Mouse (Mus musculus) midbrain, embryonic 15.5 days (tissue): ENCODE measurements around the gene Ankrd16. TPM values are rescaled to one million over a fixed set of nuclear protein-coding genes. Genes with fewer than 3 reads are reported as not detected.
A peak's percentile ranks its signal among the peaks of the same experiment; 100 is the strongest.

ENCODE experiments used
- ATAC-seq: fragments of 200-750 bp; cut with Nextera tagmentation; replicated peaks from 2 replicates; pipeline ENCODE4 v1.8.0; 2017; ENCODE audit warnings: moderate TSS enrichment
- H3K27ac ChIP-seq: fragments of 300-500 bp; sonication (generic); 2 replicates; pipeline ENCODE4 v1.5.1; 2015; ENCODE audit warnings: mild to moderate bottlenecking, inconsistent platforms
- H3K27me3 ChIP-seq: fragments of 300-500 bp; sonication (generic); replicated peaks from 2 replicates; pipeline ENCODE4 v1.6.1; 2015; ENCODE audit warnings: inconsistent platforms
- H3K36me3 ChIP-seq: fragments of 300-500 bp; sonication (generic); replicated peaks from 2 replicates; pipeline ENCODE4 v1.6.1; 2015; ENCODE audit warnings: inconsistent platforms
- H3K4me1 ChIP-seq: fragments of 300-500 bp; sonication (generic); 2 replicates; pipeline ENCODE4 v1.6.1; 2015; ENCODE audit warnings: inconsistent platforms
- H3K4me2 ChIP-seq: fragments of 300-500 bp; sonication (generic); 2 replicates; pipeline ENCODE4 v1.6.1; 2015; ENCODE audit warnings: inconsistent platforms, mild to moderate bottlenecking, moderate library complexity
- H3K4me3 ChIP-seq: fragments of 300-500 bp; sonication (generic); 2 replicates; pipeline ENCODE4 v1.5.1; 2015; ENCODE audit warnings: mild to moderate bottlenecking, inconsistent platforms
- H3K9ac ChIP-seq: fragments of 300-500 bp; sonication (generic); 2 replicates; pipeline ENCODE4 v1.6.1; 2015; ENCODE audit warnings: mild to moderate bottlenecking, inconsistent platforms
- H3K9me3 ChIP-seq: fragments of 300-500 bp; sonication (generic); 2 replicates; pipeline ENCODE4 v1.6.1; 2016; ENCODE audit warnings: inconsistent platforms
- WGBS: fragments of 180-500 bp; shearing (Covaris S2); methylation state at CpG from one replicate; pipeline ENCODE4 v1.1.7; 2015; ENCODE audit warnings: mixed read lengths; 5-methylcytosine and 5-hydroxymethylcytosine counted together
- polyA plus RNA-seq: library from polyadenylated mRNA; unstranded; fragments of >200 nt; fragmentation: Nextera tagmentation; extraction: Ambion mirVana; gene quantifications from 2 replicates; pipeline ENCODE4 v1.2.1, GENCODE M21; 2015

Gene Ankrd16
- polyA plus RNA-seq, 1 experiment from 2014 or later: 55.4 TPM

GRCm38 (mm10) chr2:11774426-11774825, 3.2 kb upstream of the Ankrd16 start:
- Histone ChIP-seq H3K4me2 (no peak overlapping the region), H3K27me3 (no peaks in the 10 kb centered on the region), H3K4me3 (no peak overlapping the region), H3K4me1 (peaks cover 36% of the 10 kb centered on the region), H3K9ac (no peak overlapping the region), H3K36me3 (peaks cover 5% of the 10 kb centered on the region), H3K9me3 (no peaks in the 10 kb centered on the region), H3K27ac (no peak overlapping the region)
- ATAC-seq: no peak
- WGBS: 93% methylated on average over 10 of the region's 10 CpGs

DNA sequence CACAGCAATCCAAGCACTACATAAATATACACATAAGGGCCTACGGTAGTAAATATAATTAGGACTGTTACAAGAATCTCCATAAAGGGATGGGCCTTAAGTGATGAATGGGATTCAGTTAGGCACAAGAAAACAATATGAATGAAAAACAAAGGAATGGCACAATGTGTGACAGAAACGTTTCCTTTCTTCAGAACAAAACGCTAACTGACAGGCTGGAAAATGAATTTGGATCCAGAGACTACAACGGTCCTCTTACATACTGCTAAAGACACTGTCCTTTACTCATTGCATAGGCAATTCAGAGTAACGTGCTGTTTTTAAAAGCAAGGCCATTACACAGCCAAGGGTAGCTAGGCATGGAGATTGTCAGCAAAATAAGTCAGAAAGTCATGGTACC, 2.6 kb upstream of the Ankrd16 start:
- no peak overlapping the region for H3K4me2 ChIP-seq
- H3K36me3 ChIP-seq: no peaks in the 10 kb centered on the region
- H3K27me3 ChIP-seq: no peaks in the 10 kb centered on the region
- WGBS: 61% methylated on average over 5 of the region's 5 CpGs
- H3K4me3 ChIP-seq: no peak overlapping the region
- H3K9ac ChIP-seq: no peak overlapping the region
- H3K27ac ChIP-seq: no peak overlapping the region
- ATAC-seq: no peak
- H3K4me1 ChIP-seq: peaks cover 43% of the 10 kb centered on the region
- H3K9me3 ChIP-seq: no peaks in the 10 kb centered on the region

DNA sequence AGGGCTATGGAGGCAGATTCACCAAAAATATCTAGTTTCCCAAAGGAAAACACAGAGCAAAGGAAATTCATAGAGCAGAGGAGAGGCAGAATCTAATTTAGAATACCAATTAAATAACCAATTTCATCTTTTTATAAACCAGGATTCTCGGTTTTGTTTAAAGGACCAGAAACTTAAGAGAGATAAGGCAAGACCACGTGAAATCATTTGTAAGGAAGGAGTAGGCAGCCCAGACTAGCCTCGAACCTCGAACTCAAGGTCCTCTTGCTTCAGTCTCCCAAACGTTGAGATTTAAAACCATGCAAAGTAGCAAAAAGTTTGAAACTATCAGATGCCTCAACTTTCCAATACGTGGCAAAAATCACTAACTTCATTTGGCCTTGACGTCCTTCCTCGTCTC, 1.3 kb upstream of the Ankrd16 start:
- 55% methylated on average over 8 of the region's 8 CpGs for WGBS
- no peak for ATAC-seq
- H3K27ac ChIP-seq: peak overlapping the region; percentile 91
- H3K4me3 ChIP-seq: peak overlapping the region; percentile 92
- H3K36me3 ChIP-seq: peaks cover 8% of the 10 kb centered on the region
- H3K4me2 ChIP-seq: peak overlapping the region; percentile 73
- peak overlapping the region; percentile 81 for H3K9ac ChIP-seq
- no peaks in the 10 kb centered on the region for H3K27me3 ChIP-seq
- peaks cover 51% of the 10 kb centered on the region for H3K4me1 ChIP-seq
- no peaks in the 10 kb centered on the region for H3K9me3 ChIP-seq

GRCm38 (mm10) chr2:11778087-11778823, 579 bp downstream of the Ankrd16 start:
- Histone ChIP-seq H3K36me3 (peaks cover 25% of the 10 kb centered on the region), H3K27me3 (no peaks in the 10 kb centered on the region), H3K9ac (peak overlapping the region; percentile 80), H3K4me1 (peaks cover 51% of the 10 kb centered on the region), H3K27ac (peak overlapping the region; percentile 96), H3K4me2 (peak overlapping the region; percentile 87), H3K9me3 (no peaks in the 10 kb centered on the region), H3K4me3 (peak overlapping the region; percentile 92)
- ATAC-seq: peak; percentile 93
- WGBS: under 1% methylated on average over 43 of the region's 43 CpGs

DNA sequence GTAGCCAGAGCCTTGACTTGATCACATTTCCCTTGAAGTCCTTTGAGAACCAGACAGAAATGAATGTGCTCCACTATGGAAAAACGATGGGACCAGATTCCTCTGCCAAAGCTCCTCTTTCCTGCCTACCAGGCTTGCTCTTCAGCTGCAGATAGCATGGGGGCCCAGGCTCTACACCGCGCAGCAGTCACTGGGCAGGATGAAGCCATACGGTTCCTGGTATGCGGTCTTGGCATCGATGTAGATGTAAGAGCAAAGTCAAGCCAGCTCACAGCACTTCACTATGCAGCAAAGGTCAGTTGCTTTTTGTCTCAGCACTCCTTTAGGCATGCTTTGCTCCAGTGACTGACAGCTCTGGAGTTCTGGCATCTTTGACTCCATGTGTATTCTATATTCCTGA, 6.5 kb downstream of the Ankrd16 start:
- Histone ChIP-seq H3K4me3 (no peak overlapping the region), H3K9ac (no peak overlapping the region), H3K36me3 (peaks cover 66% of the 10 kb centered on the region), H3K9me3 (no peaks in the 10 kb centered on the region), H3K4me1 (peaks cover 17% of the 10 kb centered on the region), H3K27ac (no peak overlapping the region), H3K4me2 (no peak overlapping the region), H3K27me3 (no peaks in the 10 kb centered on the region)
- ATAC-seq: no peak
- 97% methylated on average over 6 of the region's 6 CpGs for WGBS

DNA sequence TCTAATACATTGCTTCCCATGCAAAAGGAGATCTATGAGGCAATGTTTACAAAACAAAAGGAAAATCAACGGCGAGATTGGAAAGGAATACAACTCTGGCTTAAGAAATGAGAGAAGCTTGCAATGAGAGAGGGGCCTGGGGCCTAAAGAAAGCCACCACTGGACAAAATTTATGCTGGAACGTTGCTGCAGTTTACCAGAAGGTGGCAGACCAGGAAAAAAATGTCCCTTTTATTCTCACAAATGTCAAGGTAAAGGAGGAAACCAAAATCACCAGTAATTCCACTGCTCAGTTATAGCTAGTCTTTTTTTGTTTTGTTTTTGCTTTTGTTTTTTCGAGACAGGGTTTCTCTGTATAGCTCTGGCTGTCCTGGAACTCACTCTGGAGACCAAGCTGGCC, 17.0 kb downstream of the Ankrd16 start:
- H3K4me3 ChIP-seq: no peak overlapping the region
- no peak overlapping the region for H3K27ac ChIP-seq
- peaks cover 30% of the 10 kb centered on the region for H3K36me3 ChIP-seq
- no peaks in the 10 kb centered on the region for H3K27me3 ChIP-seq
- no peaks in the 10 kb centered on the region for H3K9me3 ChIP-seq
- no peak overlapping the region for H3K9ac ChIP-seq
- no peak overlapping the region for H3K4me2 ChIP-seq
- no peak for ATAC-seq
- no peaks in the 10 kb centered on the region for H3K4me1 ChIP-seq
- WGBS: 76% methylated on average over 4 of the region's 4 CpGs

GRCm38 (mm10) chr2:11797930-11798364, 20.3 kb downstream of the Ankrd16 start:
- no peak overlapping the region for H3K4me3 ChIP-seq
- H3K4me1 ChIP-seq: no peaks in the 10 kb centered on the region
- H3K9me3 ChIP-seq: no peaks in the 10 kb centered on the region
- no peak for ATAC-seq
- no peaks in the 10 kb centered on the region for H3K27me3 ChIP-seq
- WGBS: 83% methylated on average over 5 of the region's 5 CpGs
- H3K4me2 ChIP-seq: no peak overlapping the region
- no peak overlapping the region for H3K27ac ChIP-seq
- no peak overlapping the region for H3K9ac ChIP-seq
- H3K36me3 ChIP-seq: 0 out of 2 replicates have a peak, but pooled peaks cover 7% of the 10 kb centered on the region

GRCm38 (mm10) chr2:11801299-11801930, 23.7 kb downstream of the Ankrd16 start:
- no peaks in the 10 kb centered on the region for H3K9me3 ChIP-seq
- no peak overlapping the region for H3K4me2 ChIP-seq
- no peaks in the 10 kb centered on the region for H3K27me3 ChIP-seq
- 89% methylated on average over 2 of the region's 2 CpGs for WGBS
- H3K4me3 ChIP-seq: no peak overlapping the region
- ATAC-seq: no peak
- H3K9ac ChIP-seq: no peak overlapping the region
- no peaks in the 10 kb centered on the region for H3K36me3 ChIP-seq
- no peaks in the 10 kb centered on the region for H3K4me1 ChIP-seq
- H3K27ac ChIP-seq: no peak overlapping the region

Other genes with a start within 250 kb of the Ankrd16 start
- gene Pfkfb3, start 223.8 kb upstream of the Ankrd16 start, polyA plus RNA-seq: 35.3 and 35.7 TPM in 2 replicates
- 122 and 129 TPM in 2 replicates for gene Rbm17, start 173.7 kb upstream of the Ankrd16 start, polyA plus RNA-seq
- gene Gm17490, start 151.6 kb upstream of the Ankrd16 start, polyA plus RNA-seq: not detected in 2 replicates
- gene Il2ra, start 135.1 kb upstream of the Ankrd16 start, polyA plus RNA-seq: 0.04 TPM in 1 of 2 replicates, not detected in the other
- gene Il15ra, start 72.6 kb upstream of the Ankrd16 start, polyA plus RNA-seq: 0.59 and 1.3 TPM in 2 replicates
- gene Fbh1, start 294 bp upstream of the Ankrd16 start, polyA plus RNA-seq: 133 TPM in 2 replicates